Mouse (Mus musculus) liver, adult (tissue): Measurements from ENCODE around the gene Esrp2.

Experiments
- GATA4 ChIP-seq: IDR thresholded peaks from 2 replicates; pipeline ENCODE4 v1.6.1; 2014; ENCODE audit warnings: mild to moderate bottlenecking, low read length; ENCODE audit not compliant: insufficient replicate concordance

The Esrp2 gene

GRCm38 (mm10) chr8:106157419-106157818 is 20.6 kb upstream of the Esrp2 start:
- TF ChIP-seq GATA4: no peak

DNA sequence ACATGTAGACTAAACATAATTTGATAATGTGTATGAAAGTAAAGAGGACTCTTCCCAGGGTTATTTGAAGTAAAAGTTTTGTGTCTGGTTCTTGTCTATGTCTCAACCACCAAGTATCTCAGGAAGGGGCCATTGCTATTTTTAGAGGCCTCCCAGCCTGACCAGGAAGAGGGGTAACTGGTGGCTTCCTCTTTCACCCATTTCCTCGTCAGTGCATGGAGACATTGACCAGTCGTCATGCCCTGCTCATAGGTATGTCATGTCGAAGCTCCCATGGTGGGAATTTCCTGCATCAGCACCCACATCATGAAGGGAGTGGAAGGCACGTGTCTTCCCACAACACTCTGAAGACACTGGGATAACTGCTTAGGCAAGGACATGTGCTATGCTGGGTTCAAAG is 16.1 kb upstream of the Esrp2 start:
- TF ChIP-seq GATA4: no peak

- TF ChIP-seq GATA4: no peak
These were observed 14.3 kb upstream of the Esrp2 start for GRCm38 (mm10) chr8:106151041-106151440.

GRCm38 (mm10) chr8:106150653-106151000 is 13.9 kb upstream of the Esrp2 start:
- TF ChIP-seq GATA4: no peak

DNA sequence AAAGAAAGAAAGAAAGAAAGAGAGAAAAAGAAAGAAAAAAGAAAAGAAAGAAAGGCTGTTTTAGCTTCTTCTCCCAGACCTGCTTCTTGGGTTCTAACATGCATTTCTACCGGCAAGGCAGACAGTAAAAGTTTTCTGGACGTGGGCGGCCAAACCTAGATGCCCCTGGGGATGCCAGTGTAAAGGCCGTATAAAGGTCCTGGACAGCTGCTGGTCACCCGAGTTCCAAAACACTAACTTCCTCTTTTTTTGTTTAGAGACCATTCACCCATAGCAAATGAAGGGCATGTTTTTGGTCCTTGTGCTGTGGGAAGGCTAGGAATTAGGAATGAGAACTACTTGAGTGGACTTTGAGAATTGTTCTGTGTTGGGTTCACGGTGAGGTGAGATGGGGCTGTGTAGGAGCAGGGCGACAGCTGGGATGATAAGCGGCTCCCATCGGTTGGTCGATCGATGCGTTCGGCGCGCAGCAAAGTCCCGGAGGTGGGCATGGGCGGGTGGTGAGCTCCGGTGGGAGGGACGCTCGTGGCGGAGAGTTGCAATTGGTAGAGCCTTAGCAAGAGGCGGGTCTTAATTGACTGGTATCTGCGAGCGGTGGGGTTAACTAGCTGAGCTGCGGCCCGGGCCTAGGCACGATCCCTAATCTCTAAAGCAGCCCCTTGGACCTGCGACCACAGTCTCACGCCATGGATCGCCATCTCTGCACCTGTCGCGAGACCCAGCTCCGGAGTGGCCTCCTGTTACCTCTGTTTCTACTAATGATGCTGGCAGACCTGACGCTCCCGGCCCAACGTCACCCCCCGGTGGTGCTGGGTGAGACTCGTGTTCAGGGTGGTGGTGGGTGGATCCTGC is 13.3 kb upstream of the Esrp2 start, which contains the start of gene Pla2g15:
TSS of gene Pla2g15 (plus strand) at position 599 of the 852 bp plus-strand sequence.
- TF ChIP-seq GATA4: peak; percentile 88; the same call in 1 of the 2 replicates

DNA sequence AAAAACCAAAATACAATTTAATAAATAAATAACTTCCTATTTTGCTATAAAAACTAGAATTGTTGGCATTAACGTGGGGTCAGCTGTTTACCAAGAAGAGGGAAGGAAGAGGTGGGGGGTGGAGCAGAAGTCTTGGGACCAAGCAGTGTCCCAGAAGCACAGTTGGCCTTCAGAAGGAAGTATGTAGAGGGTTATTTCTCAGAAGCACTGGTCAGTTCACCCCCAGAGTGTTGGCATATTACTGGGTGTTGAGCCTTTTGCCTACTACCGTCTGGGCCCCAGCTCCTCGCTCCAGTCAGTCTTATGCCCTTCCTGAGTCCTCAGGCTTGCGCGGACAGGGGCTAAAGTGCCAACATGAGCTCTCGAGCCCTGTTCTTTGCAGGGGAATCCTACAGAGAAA is 12.3 kb upstream of the Esrp2 start:
- no peak for TF ChIP-seq GATA4

DNA sequence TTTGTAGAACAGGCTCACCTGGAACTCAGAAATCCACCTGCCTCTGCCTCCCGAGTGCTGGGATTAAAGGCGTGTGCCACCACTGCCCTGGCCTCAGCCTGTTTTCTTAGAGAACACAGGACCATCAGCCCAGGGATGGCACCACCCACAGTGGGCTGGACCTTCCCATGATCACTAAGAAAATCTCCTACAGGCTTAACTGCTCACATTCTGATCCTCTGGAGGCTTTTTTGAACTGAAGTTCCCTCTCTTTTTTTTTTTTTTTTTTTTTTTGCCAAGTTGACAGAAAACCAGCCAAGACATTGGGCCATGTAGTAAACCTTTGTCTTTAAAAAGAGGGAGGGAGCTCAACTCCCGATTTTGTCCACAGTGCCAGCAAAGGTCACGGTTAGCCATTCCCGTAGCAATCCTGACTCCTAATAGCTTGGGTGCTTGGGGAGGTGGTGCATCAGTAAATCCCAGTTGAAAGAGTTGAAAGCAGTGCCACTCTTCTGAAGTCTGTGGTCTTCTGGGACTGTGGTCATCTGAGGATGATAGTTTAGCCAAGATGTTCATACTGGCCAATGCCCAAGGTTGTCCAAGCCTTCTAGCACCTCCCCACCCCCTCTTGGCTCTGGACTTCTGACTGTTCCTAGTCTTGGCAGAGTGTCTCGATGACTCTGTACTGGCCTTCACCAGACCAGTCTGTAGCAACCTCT is 11.2 kb upstream of the Esrp2 start:
- TF ChIP-seq GATA4: no peak; the same call in 1 of the 2 replicates

GRCm38 (mm10) chr8:106146014-106146413 is 9.2 kb upstream of the Esrp2 start:
- TF ChIP-seq GATA4: no peak

DNA sequence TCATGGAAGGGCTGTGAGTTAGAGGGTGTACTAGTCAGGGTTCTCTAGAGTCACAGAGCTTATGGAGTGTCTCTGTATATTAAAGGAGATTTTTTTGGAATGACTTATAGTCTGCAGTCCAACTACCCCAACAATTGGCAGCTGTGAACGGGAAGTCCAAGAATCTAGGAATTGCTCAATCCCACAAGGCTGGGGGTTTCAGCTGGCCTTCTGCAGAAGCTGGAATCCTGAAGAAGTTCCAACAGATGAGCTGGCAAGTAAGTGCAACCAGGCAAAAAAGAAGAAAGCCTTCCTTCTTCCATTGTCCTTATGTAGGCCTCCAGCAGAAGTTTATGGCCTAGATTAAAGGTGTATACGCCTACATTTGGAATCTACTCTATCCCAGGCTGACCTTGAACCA is 8.6 kb upstream of the Esrp2 start:
- TF ChIP-seq GATA4: no peak

DNA sequence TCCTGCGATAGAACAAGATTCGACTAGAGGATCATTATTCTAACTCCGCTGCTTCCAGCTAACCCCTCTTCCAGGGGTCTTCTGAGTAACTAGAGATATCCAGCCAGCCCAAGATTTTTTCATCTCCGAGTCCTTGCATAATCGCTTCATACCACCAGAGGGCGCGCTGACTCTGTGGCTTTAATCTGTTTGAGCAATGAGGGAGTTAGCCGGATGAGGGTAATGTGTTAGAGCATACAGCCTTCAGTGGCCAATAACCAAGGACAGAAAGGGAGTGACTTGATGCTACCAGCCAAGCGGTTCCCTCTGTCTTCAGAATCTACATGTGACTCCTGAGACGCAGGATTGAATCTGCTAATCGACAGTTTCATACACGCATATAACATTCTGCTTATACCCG is 4.0 kb upstream of the Esrp2 start:
- TF ChIP-seq GATA4: no peak

GRCm38 (mm10) chr8:106140191-106140590 is 3.4 kb upstream of the Esrp2 start:
- no peak for TF ChIP-seq GATA4

DNA sequence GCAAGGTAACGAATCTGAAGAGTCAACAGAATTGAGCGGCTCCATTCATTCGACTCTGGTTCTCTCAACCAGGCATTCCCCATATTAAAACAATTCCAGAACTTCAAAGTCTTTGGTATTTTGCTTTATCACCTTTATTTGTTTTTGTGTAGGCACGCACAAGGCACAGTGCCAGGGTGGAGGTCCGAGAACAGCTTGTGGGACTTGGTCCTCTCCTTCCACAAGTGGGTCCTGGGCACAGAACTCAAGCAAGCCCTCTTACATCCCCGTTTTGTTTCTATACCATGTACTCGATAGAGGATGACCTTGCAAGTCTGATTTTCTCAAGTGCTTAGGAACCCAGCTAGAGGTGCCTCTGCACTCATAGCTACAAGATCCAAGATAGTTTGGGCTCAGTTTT is 1.8 kb upstream of the Esrp2 start:
- no peak for TF ChIP-seq GATA4

GRCm38 (mm10) chr8:106137906-106138477 is 1.2 kb upstream of the Esrp2 start:
- TF ChIP-seq GATA4: peak; percentile 96; the same call in 1 of the 2 replicates

- TF ChIP-seq GATA4: no peak
These were observed 588 bp upstream of the Esrp2 start for GRCm38 (mm10) chr8:106137218-106137905.

GRCm38 (mm10) chr8:106135672-106136071 is 1.1 kb downstream of the Esrp2 start:
- TF ChIP-seq GATA4: no peak; the same call in 1 of the 2 replicates
